Mouse (Mus musculus) urinary bladder, postnatal 0 days (tissue): ENCODE results near the gene Sftpd. TPM values are rescaled to one million over a fixed set of nuclear protein-coding genes. Genes with fewer than 3 reads are reported as not detected.

ENCODE experiments used
- polyA plus RNA-seq: library from polyadenylated mRNA; unstranded; fragments of >200 nt; fragmentation: Nextera tagmentation; extraction: Ambion mirVana; gene quantifications from 2 replicates; pipeline ENCODE4 v1.2.1, GENCODE M21; 2015

The Sftpd gene
- not detected in 2 replicates for polyA plus RNA-seq

DNA sequence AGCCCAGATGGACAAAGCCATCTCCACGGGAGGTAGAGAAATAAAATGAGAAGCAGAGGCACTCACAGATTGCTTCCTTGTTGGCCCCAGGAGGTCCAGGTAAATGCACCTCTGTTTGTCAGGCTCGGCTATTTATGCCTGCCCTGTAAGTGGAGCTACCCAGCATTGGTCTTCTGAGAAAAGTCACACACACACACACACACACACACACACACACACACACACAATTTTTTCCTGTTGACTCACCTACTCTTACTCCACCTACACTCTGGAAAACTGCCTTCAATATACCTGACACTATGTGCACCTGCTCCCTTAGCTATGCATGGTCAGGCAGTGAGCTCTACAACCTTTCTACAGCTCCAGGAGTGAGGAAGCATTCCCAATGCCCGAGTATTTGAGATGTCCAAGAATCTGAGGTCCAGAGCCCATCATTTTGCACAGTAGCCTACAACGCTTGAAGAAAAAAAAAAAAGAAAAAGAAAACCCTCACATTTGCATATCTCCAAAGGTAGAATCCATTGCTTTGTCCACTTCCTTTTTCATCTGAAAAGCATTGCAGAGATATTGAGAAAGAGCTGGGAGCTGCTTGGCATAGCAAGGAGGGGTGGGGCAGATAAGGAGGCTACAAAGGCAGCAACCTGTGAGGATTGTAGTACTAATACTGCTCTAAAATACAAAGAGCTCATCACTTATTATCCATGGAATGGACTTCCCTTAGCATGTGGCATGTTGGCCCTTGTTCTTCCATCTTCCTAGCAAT is at the start of gene Sftpd:
Gene Sftpd (minus strand): TSS at position 91 of the 763 bp plus-strand sequence.

DNA sequence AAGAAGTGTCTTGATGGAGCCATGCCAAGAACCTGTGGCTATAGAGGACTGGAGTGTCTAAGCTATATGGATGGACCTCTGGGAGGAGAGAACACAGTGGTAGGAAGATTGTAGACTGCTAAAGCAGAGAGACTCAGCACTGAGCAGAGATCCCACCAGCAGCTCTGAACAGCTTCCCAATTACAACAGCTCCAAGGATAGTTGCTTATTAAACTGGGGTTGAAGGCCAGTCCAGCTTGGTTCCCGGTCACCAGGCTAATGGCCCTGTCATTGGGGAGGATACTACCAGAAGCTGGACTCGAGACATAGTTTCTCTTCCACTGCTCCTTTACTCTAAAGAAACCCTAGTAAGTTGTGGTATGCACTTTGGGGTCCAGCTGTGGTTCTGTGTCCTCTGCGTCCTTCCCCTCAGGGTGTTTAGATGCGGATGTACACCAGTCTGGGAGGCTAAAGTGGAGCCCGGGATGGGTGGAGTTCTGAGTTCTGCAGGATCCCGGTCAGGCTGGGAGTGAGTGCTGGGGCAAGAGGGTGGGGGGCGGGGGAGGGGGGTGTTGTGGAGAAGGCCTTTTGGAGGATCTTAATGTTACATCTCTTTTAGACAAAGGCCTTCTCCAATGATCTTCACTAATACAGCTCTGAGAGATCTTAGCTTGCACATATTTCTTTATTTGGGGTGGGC is 33.6 kb downstream of the Sftpd start, which contains the start of gene Mbl1:
Gene Mbl1 (plus strand): TSS at position 239 of the 679 bp plus-strand sequence.

DNA sequence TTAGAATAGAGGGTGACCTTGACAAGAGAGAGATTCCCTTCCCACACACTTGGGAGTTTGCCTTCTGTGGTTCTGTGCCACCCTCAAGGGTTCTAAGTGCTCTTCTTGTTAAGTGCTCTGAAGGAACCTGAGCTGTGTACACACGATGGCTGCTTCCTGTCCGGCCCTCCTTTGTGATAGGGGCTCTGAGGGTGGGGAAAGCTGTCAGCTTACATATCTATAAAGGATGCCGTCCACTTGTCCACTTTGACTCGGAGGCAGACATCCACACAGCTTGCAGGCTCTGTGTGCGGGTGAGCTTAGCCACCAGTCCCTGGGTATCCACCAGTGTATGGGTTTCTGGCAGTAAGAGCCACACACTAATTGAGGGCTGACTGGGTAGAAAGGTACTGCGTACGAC is 53.4 kb downstream of the Sftpd start, which contains the start of gene Sftpa1:
Gene Sftpa1 (plus strand): TSS at position 243 of the 400 bp plus-strand sequence.

Other genes with a start within 250 kb of the Sftpd start
- 45.2 and 46.7 TPM in 2 replicates for gene Tspan14, start 218.3 kb downstream of the Sftpd start, polyA plus RNA-seq
- 216 and 236 TPM in 2 replicates for gene Fam213a, start 171.4 kb downstream of the Sftpd start, polyA plus RNA-seq
- gene Dydc2, start 115.9 kb downstream of the Sftpd start, polyA plus RNA-seq: 0.21 and 0.26 TPM in 2 replicates
- gene Dydc1, start 112.2 kb downstream of the Sftpd start, polyA plus RNA-seq: 0.16 and 0.33 TPM in 2 replicates
- 0.23 and 1.1 TPM in 2 replicates for gene Mat1a, start 80.1 kb downstream of the Sftpd start, polyA plus RNA-seq
- 0.10 and 0.12 TPM in 2 replicates for gene Sftpa1, start 53.4 kb downstream of the Sftpd start, polyA plus RNA-seq
- not detected in 2 replicates for gene Mbl1, start 33.7 kb downstream of the Sftpd start, polyA plus RNA-seq
- not detected in 2 replicates for gene Gm2832, start 93.7 kb upstream of the Sftpd start, polyA plus RNA-seq
- not detected in 2 replicates for gene Gm5798, start 163.5 kb upstream of the Sftpd start, polyA plus RNA-seq
- not detected in 2 replicates for gene Gm7945, start 201.2 kb upstream of the Sftpd start, polyA plus RNA-seq
- gene Gm6482, start 223.1 kb upstream of the Sftpd start, polyA plus RNA-seq: not detected in 2 replicates